Mouse (Mus musculus): Measurements from ENCODE around the gene Hic2.
A peak's percentile ranks its signal among the peaks of the same experiment; 100 is the strongest.
"Not testable (repeated sequence)": the region's sequence is repeated elsewhere in the genome, so short reads cannot be mapped to it uniquely, and the experiment has no call there.

Hic2 gene

GRCm38 (mm10) chr16:17232794-17233701 is at the start of gene Hic2:
Hic2 (plus strand) TSS chr16:17233572.
- DNase-seq (ENCODE audit: low read depth in 2 of 2, low spot score in 2 of 2), result peak; percentile 80 to 82

- no peak for DNase-seq (ENCODE audit: low read depth in 2 of 2, low spot score in 2 of 2)
Observed at GRCm38 (mm10) chr16:17185475-17185874, 47.9 kb upstream of the Hic2 start.

- no peak for DNase-seq (ENCODE audit: low read depth in 2 of 2, low spot score in 2 of 2)
Observed at GRCm38 (mm10) chr16:17193823-17194222, 39.5 kb upstream of the Hic2 start.

GRCm38 (mm10) chr16:17200121-17200952 is 33.0 kb upstream of the Hic2 start:
- no peak for DNase-seq (ENCODE audit: low read depth in 2 of 2, low spot score in 2 of 2)

GRCm38 (mm10) chr16:17200953-17201707 is 32.2 kb upstream of the Hic2 start:
- peak; percentile 65 to 73 for DNase-seq (ENCODE audit: low read depth in 2 of 2, low spot score in 2 of 2)

GRCm38 (mm10) chr16:17201977-17202376 is 31.4 kb upstream of the Hic2 start:
- no peak for DNase-seq (ENCODE audit: low read depth in 2 of 2, low spot score in 2 of 2)

- no peak for DNase-seq (ENCODE audit: low read depth in 2 of 2, low spot score in 2 of 2)
Observed at GRCm38 (mm10) chr16:17202549-17202948, 30.8 kb upstream of the Hic2 start, which contains the start of gene Ube2l3. Ube2l3 (minus strand) TSS chr16:17202649.

GRCm38 (mm10) chr16:17204990-17205389 is 28.4 kb upstream of the Hic2 start:
- DNase-seq (ENCODE audit: low read depth in 2 of 2, low spot score in 2 of 2), result peak; percentile 44 to 53

GRCm38 (mm10) chr16:17208389-17209361 is 24.7 kb upstream of the Hic2 start, which contains the start of gene Rimbp3:
Rimbp3 (plus strand) TSS chr16:17208603.
- peak; percentile 69 to 70 for DNase-seq (ENCODE audit: low read depth in 2 of 2, low spot score in 2 of 2)

- no peak for DNase-seq (ENCODE audit: low read depth in 2 of 2, low spot score in 2 of 2)
Observed at GRCm38 (mm10) chr16:17209404-17209960, 23.9 kb upstream of the Hic2 start.

GRCm38 (mm10) chr16:17209981-17210838 is 23.2 kb upstream of the Hic2 start:
- DNase-seq (ENCODE audit: low read depth in 2 of 2, low spot score in 2 of 2), result peak; percentile 85 to 88

- DNase-seq (ENCODE audit: low read depth in 2 of 2, low spot score in 2 of 2), result no peak
Observed at GRCm38 (mm10) chr16:17216934-17217633, 16.3 kb upstream of the Hic2 start.

GRCm38 (mm10) chr16:17220127-17220733 is 13.1 kb upstream of the Hic2 start:
- no peak for DNase-seq (ENCODE audit: low read depth in 2 of 2, low spot score in 2 of 2)

GRCm38 (mm10) chr16:17222197-17222596 is 11.2 kb upstream of the Hic2 start:
- DNase-seq (ENCODE audit: low read depth in 2 of 2, low spot score in 2 of 2), result peak; percentile 99 to 100

GRCm38 (mm10) chr16:17225584-17225983 is 7.8 kb upstream of the Hic2 start:
- DNase-seq (ENCODE audit: low read depth in 2 of 2, low spot score in 2 of 2), result no peak

GRCm38 (mm10) chr16:17226496-17226895 is 6.9 kb upstream of the Hic2 start:
- no peak for DNase-seq (ENCODE audit: low read depth in 2 of 2, low spot score in 2 of 2)

- not testable (repeated sequence) for DNase-seq (ENCODE audit: low read depth in 2 of 2, low spot score in 2 of 2)
Observed at GRCm38 (mm10) chr16:17231523-17231922, 1.8 kb upstream of the Hic2 start.
